Mouse (Mus musculus): Measurements from ENCODE around the gene Zfp454.

Gene Zfp454

DNA sequence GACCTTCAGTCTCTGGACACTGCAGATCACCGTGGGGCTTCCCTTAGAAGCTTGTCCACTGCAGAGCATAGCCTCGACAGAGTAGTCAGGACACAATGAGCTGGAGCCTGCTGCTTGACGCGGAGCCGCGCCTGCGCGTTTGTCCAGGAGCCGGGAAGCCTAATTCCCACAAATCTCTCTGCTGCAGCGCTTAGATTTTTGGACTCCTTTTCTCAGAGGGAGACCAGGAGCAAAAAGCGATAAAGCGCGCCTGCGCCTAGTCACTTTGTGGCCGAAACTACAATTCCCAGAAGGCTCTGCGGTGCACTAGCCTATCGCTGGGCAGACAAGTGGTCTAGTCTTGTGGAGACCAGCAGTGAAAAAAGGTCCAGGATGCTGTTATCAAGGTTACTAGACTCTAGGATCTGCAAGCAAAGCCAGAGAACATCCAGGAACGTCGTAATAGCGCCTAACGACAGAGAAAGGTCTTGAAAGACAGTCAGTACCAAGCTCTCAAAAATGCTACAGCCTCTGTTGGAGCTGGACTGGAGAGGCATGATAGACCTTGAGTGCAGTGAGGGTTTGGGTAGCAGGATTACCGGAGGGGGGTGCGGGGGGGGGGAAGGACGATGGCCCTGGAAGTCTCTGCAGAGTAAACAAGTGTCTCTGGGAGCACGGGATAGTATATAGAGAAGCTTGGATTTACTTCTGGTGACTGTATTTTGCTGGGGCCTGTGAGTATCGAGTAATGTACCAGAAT is at the start of gene Zfp454:
Zfp454 (minus strand) TSS at position 262 of the 739 bp plus-strand sequence.
- peak; percentile 89 for DNase-seq (ENCODE audit: low spot score)

DNA sequence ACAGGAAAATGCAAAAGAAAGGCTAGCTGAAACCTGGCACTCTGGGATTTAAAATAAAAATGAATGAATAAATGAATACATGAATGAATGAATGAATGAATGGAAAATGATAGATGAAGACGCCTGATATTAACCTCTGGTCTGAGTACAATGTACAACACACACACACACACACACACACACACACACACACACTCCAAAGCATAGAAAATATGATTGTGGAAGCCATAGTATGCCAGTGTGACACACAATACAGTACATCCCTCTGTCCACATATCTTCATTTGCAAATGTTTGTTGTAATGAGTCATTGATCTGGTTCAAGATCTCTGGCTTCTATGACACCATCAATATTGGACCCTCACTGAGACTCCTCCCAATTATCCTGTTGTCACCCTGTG is 44.6 kb upstream of the Zfp454 start:
- DNase-seq (ENCODE audit: low spot score) = no peak

DNA sequence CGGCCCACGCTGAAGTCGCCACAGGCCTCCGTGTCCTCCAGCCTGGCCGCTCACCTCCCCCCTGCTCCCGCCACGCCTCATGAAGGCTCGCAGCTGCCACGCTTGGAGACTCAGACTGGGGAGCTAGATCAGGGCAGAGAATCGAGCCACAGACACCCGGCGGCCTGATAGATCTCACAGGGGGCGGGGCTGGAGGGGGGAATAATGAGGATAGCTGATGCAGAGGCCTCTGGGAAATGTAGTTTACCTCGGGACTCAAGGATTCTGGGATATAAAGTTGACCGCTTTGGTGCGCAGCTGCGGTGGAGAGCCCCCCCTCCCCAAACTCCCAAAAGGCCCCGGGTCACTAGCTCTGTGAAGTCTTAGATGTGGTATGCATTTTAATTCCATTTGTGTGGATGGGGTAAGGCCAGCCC is 44.0 kb upstream of the Zfp454 start, which contains the start of gene Zfp354b:
Zfp354b (minus strand) TSS at position 183 of the 416 bp plus-strand sequence.
- peak; percentile 85 for DNase-seq (ENCODE audit: low spot score)

DNA sequence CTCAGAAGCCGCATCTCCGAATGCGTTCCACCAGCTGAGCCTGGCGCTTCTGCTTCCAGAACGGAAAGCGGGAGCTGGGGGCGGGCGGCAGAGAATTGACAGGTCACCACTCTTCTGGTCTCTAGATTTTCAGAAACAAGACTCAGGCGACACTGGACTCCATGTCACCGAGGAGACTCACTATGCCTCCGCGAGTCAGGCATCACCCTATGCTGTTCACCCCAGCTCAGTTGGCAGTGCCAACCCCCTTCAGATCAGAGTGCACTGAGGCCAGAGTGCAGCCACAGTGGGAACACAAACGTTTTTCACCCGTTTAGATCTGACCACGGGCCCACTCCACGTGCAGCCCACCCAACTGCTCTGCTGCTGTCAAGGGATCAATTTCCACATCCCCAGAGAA is 43.6 kb upstream of the Zfp454 start:
- DNase-seq (ENCODE audit: low spot score) = no peak

DNA sequence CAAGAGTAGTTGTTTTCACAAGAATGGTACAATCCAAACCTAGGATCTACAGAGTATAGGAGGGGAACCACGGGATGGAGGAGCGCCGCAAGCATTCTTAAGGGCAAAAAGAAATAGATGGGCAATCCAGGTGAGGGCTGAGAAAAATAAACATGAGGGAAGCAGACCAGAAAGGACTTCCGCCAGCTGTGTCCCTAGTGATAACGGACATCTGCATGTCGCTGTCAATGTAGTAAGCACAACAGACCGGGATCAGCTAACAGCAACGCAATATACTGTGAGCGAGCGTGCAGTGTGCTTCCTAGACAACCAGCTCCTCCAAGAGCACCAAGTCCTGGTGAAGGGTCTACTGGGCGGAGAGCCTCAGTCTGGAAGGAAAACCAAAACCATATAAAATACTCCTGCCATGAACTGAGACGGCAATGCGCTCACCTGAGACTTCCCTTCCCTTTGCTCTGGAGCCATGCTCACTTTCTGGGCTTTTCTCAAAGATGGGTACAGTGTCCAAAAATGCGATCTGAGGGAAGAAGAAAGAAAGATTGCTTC is 43.1 kb upstream of the Zfp454 start:
- DNase-seq (ENCODE audit: low spot score) = no peak

DNA sequence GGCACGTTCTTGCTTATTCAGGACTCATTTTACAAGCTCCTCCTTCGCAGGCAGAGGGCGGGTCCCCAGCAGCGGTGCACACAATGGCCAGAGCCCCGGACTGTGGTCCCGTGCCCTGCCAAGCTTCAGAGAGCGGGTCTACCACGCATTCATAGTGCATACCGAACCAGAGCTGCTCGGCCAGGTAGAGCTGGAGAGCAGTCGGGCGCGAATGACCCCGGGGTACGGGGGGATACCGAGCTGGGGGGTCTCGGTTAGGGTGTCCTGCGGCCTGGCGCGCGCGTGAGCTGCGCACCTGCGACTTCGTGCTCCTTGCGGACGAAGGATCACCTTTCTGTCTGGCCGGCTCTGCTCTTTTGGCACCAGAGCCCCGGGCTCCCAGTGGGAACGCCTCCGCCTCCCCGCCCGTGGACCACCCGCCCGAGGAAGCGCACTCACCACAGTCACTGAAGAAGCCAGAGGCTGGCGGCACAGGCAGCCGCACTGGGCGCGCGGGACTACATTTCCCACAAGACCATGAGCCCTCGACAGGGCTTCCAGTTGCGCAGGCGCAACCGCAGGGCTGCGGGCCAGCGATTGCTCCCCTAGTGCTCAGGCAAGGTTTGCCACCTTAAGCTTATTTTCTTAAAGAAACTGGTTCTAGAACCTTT is 28.3 kb upstream of the Zfp454 start, which contains the start of gene Zfp2:
Zfp2 (minus strand) TSS at position 495 of the 650 bp plus-strand sequence.
- DNase-seq (ENCODE audit: low spot score) = peak; percentile 93

DNA sequence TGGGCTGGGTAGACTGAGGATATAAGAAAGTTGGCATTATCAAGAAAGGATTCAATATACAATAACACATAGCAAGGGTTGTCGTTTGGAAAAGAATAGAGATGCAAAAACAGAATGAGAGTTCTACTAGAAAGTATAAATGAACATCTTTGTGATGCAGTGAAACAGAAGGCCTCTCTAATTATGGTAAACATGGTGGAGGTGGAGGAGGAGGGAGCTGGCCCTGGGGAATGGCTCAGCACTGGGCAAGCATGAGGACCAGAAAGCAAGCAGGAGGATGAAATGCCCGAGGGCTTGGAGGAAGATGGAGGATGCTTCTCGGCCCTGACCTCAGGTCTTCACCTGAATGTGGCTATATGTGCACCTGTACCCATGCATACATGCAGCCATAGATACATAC is 27.0 kb upstream of the Zfp454 start:
- DNase-seq (ENCODE audit: low spot score) = no peak

DNA sequence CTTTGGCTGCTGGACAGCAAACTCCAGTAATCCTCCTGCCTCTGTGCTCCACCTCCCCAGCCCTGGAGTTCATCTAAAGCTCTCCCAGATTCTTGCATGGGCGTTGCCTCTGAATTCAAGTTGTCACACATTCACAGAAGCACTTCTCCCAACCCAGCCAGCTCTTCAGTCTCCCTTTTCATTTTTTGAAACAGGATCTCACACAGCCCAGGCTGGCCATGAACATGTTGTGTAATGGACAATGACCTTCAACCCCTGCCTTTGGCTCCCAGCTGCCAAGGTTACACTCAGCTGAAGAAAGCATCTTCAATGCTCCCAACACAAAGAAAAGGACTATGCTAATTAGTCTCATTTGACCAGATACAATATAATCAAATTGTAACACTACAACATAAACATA is 25.9 kb upstream of the Zfp454 start:
- DNase-seq (ENCODE audit: low spot score) = no peak

DNA sequence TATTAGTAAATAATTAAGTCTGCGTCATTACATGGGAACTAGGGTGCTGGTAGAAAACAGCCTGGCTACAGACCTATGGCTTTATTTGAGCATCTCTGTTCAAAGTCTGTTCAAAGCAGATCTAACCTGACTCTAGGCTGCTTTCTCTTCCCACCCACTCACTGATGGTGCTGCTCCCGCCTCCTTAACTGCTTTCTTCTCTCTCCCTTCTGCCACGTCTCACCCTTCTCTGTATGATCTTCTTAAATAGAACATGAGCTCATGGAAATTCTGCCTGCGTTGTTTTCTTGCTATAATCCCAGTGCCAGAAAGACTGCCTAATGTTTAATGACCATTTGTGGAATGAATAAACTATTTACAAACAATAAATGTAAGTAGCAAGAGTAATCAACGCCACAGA is 20.7 kb upstream of the Zfp454 start:
- DNase-seq (ENCODE audit: low spot score) = no peak

DNA sequence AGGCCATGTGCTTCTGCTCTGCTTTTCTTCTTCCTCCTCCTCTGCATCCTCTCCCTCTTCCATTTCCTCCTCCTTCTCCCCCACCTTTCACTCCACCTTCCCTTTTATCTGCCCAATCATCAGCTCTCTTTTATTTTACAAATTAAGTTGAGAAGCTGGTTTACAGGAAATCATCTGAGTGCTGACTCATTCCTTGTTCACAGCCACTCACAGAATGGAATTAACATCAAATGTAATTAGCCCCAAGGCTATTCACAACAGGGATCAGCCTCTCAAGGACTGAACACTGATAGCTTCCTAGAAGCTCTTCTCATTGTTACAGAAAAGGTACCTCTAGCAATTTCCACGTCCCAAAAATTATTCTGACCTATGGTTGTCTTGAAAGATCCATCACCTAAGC is 9.9 kb upstream of the Zfp454 start:
- DNase-seq (ENCODE audit: low spot score) = no peak

DNA sequence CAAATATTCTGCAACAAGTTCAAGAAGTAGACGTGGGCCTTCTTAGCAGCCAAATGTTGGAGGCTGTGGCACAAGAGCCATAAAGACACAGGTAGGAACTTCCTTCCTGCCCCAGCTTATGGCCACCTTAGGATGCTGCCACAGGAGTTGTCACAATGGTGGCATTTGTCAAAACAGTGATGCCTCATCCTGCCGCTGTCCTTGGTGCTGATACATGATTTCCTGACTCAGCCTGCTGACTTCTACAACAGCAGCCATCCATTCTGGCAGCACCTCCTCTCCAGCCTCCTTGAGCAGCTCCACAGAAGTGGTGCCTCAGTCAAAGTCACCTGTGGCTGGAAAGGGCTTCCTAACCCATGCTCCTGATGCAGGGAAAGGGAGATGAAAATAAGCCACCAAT is 5.0 kb upstream of the Zfp454 start:
- no peak for DNase-seq (ENCODE audit: low spot score)

DNA sequence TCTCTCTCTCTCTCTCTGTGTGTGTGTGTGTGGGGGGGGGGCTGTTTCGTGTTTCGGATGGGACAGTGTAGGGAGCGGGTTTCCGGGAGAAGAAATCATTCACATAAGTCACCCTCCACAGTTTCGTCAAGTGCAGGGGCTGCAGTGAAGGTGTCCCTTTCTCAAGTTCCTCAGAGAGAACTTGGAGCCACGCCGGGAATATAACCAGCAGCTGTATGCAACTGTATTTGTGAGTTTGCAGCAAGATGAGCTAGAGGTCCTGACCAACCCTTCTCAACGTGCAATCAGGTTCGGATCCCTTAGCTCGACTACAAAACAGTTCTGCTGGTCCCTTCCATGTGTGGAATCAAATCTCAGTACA is 538 bp downstream of the Zfp454 start:
- no peak for DNase-seq (ENCODE audit: low spot score)

DNA sequence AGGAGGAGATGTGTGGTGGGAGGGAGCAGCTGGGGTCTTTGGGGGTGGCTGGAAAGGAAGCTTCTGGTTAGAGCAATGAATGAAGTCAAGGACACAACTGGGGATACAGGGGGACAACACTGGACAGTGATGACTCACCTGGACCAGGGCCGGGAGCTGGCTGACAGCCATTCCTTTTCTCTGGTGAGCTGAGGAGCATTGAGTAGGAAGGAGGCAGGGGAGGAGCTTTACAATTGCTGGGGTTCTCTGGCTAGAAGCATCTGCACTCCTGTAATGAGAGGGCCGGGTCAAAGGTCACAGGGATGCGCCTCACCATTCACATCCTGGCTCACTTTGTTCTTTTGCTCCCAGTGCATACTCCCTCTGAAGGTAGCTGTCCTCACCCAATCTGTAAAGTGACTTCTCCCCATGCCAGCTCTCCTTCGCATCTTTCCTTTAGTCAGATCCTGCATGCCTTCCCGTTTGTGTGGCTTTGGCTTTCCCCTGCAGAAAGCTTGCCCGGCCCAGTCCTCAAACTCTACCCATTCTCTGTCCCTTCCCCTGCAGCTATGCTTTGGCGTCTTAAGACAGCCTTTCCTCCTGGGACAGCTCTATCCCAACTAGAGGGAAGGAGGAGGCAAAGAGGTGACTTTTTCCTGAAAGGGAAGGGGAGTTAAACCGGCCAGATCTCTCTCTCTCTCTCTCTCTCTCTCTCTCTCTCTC is 1.1 kb downstream of the Zfp454 start:
- DNase-seq (ENCODE audit: low spot score) = no peak

DNA sequence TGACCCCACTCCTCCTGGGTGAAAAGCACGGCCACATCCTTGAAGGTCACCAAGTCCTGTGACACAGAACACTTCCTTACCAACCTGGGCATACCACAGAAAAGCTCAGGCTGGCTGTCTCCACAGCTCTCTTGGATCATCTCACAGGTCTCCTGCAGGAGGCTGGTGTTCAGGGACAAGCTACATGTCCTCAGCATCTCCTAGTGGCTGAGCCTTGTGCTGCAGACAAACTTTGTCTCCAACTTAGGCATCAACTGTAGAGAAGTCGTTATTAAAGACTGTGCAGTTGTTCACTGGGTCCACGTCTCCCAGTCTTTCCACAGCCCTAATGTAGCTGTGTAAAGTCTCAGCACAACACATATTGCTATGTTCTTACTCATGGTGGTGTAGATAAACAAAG is 3.7 kb downstream of the Zfp454 start:
- no peak for DNase-seq (ENCODE audit: low spot score)

DNA sequence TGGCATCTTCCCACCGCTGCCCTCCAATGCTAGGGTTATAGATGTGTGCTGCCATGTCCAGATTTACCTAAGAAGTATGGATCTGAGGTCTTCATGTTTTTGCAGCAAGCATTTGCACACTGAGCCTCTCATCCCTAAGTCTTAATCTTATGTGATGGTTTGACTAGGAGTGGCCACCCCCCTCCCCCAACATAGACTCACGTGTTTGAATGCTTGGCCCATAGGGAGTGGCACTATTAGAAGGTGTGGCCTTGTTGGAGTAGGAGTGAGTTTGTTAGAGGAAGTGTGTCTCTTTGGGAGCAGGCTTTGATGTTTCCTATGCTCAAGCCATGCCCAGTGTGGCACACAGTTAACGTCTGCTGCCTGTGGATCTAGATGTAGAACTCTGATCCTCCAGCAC is 8.8 kb downstream of the Zfp454 start:
- DNase-seq (ENCODE audit: low spot score) = no peak

DNA sequence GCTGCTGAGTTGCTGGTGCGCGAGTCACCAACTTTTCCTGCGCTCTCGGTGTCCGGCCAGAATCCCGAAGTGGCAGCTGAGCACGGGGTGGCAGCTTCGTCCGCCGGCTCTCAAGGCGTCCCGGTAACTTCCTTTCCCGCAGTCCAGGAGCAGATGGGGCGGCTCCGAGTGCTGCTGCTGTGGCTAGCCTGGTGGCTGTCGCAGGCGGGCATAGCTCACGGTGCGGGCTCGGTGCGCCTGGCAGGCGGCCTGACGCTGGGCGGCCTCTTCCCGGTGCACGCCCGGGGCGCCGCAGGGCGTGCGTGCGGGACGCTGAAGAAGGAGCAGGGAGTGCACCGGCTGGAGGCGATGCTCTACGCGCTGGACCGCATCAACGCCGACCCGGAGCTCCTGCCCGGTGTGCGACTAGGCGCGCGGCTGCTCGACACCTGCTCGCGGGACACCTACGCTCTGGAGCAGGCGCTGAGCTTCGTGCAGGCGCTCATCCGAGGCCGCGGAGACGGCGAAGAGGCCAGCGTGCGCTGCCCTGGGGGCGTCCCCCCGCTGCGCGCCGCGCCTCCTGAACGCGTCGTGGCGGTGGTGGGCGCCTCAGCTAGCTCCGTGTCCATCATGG is 36.4 kb downstream of the Zfp454 start:
- no peak for DNase-seq (ENCODE audit: low spot score)

DNA sequence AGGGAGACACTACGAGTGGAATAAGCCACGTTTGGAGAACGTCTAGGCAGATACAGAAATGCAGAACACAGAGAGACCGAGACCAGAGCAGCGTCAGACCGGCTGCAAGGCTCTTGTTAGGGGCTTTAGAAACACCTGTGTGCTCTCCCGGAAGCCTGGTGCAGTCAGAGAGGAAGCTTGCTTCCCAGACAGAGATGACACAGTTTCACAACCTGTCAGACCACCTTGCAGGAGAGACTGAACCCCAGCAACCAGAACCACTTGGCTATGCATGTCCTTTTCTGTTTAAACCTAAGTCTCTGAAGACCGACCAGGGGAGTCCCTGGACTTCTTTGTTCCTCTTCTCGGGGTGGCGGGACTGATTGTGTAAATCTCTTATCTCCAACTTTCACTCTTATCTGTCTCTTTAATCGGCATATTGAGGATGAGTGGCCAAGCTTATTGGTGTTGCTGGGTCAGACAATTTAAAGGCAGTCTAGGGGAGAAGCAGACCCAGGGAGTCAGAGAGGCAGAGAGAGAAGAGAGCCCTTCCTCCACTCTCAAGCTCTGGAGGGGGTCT is 37.2 kb downstream of the Zfp454 start, which contains the start of gene Grm6:
Grm6 (plus strand) TSS at position 509 of the 559 bp plus-strand sequence.
- DNase-seq (ENCODE audit: low spot score) = no peak

DNA sequence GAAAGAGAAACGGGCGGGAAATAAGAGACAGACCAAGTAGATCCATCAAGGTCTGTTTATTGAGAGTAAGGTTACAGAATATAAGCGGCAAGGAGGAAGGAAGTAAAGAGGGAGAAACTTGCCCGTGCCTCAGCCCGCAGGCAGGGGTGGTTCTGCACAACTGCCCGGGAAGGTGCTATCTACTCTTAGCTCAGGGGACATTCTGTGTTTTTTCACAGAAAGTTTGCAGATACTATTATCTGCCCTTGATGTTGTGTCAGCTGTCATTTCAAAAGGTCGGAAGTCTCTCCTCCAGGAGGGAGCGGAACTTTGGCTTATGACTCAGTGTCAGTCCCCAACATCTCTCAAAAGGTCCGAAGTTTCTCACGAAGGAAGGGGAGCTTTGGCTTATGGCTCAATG is 38.1 kb downstream of the Zfp454 start:
- DNase-seq (ENCODE audit: low spot score) = no peak

DNA sequence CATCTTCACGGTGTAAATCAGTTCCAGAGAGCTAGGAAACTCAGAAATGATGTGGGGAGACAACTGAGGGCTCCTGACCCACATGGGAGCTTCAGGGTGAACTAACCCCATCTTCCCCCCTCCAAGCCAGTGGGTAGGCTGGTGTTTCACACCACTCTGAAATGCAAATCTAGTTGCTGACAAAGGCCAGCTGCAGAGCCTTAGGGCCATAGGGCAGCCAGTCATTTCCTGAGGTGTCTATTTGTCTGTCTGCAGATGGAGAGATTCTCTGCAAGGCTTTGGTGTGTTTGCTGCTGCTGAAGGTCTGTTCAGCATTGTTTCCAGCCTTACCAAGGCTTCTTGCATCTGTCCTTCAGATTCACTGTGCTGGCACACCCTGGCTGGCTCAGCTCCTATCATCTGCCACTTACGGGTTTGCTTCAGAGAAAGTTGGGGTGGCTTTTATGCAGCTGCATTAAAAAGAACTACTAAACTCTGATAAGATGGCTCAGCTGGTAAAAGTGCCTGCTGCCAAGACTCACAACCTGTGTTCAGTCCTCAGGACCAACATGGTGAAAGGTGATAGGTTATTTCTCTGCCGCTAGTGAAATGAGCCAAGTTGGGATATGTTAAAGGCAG is 38.8 kb downstream of the Zfp454 start:
- no peak for DNase-seq (ENCODE audit: low spot score)

DNA sequence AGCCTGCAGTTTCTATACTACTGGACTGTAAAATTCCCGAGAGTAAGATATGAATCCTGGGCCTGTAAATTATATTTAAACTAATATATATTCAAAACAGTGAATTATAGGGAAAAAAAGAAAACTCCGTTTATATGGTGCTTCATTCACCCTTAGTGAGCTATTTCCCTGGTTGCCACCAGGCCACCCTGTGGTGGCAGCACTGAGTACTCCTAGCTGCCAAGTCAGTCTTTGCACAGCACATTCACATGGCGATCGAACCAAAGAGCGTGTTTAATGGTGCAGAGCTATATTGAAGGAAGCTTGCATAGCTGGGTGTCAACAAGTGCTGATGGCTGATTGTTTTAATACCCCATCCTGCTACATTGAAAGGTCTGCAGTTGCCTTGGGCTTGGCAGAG is 40.4 kb downstream of the Zfp454 start:
- DNase-seq (ENCODE audit: low spot score) = no peak

DNA sequence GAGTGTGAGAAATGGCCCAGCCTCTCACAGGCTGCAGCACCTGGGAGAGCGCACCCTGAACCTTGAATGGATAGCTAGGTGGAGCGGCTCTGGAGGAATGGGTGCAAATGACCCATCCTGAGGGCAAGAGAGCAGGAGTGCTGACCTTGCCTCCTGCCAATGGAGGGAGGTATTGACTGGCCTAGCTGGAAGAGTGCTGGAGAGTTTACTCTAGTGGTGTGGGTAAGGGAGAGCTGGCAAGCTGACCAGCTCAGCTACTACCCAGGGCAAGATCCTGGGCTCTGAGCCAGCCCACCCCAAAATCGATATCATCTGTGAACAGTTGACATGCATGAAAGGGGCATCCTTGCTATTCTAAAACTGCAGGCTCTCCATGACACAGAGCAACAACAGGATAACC is 41.5 kb downstream of the Zfp454 start:
- no peak for DNase-seq (ENCODE audit: low spot score)

Measured in lung, postnatal 25 days (tissue).